ENCODE assay signal across 26 mouse cellular contexts in genomic region chr1:133520652-133521051, GRCm38 (mm10).
DNase-seq lines count a peak whose midpoint lies in the region; ATAC-seq and TF ChIP-seq lines count a peak whose summit lies in the region.
"Had no signal": no experiment of that assay in that cellular context is flagged by ENCODE, and none has a peak within 500 bp of the region (broad histone marks: within the 10 kb centered on the region; RNA-seq: fewer than 3 reads in every experiment).

No protein-coding gene starts in this region.

- no peak for TF ChIP-seq POLR2A in ES-Bruce4 (IDR thresholded peaks at IDR 0.05; ENCODE audit: insufficient read depth, low read length)

- no peak overlapping the region for H3K9ac ChIP-seq in heart, postnatal 0 days (replicated peaks; ENCODE audit: low read depth, low read length)
- 0 out of 2 replicates have a peak overlapping the region, but pooled peaks have one; percentile 25 for H3K9ac ChIP-seq in ES-Bruce4 (ENCODE audit: low read depth, poor library complexity, severe bottlenecking)
- H3K9ac ChIP-seq: forebrain, embryonic 13.5 days; hindbrain, embryonic 12.5 days; midbrain, embryonic 12.5 days; neural tube, embryonic 12.5 days had no signal

- H3K4me3 ChIP-seq in heart, embryonic 10.5 days: peak overlapping the region; percentile 13; the same call in 1 of the 2 replicates
- no peak overlapping the region for H3K4me3 ChIP-seq in heart, postnatal 0 days (ENCODE audit: low read depth, low read length)
- H3K4me3 ChIP-seq in ES-Bruce4 (ENCODE audit: low read depth, low read length): peak overlapping the region; percentile 25
- H3K4me3 ChIP-seq: forebrain, embryonic 13.5 days; hindbrain, embryonic 12.5 days; left cerebral cortex, adult 2 months; midbrain, embryonic 12.5 days; neural tube, embryonic 12.5 days had no signal

- WGBS in heart, embryonic 10.5 days: 26% methylated on average over 8 of the region's 8 CpGs
- 32% methylated on average over 8 of the region's 8 CpGs for WGBS in heart, postnatal 0 days

- no peaks in the 10 kb centered on the region for H3K36me3 ChIP-seq in heart, embryonic 10.5 days
- no peaks in the 10 kb centered on the region for H3K36me3 ChIP-seq in heart, postnatal 0 days (replicated peaks; ENCODE audit: control insufficient read depth, insufficient read depth, low read length)
- H3K36me3 ChIP-seq in ES-Bruce4 (ENCODE audit: control insufficient read depth, insufficient read depth, low read length, poor library complexity, severe bottlenecking): no peaks in the 10 kb centered on the region
- H3K36me3 ChIP-seq: hindbrain, embryonic 12.5 days; midbrain, embryonic 12.5 days; neural tube, embryonic 12.5 days had no signal

- TF ChIP-seq EP300 in heart, postnatal 0 days (IDR thresholded peaks at IDR 0.05; ENCODE audit: low read depth): no peak
- TF ChIP-seq EP300 in ES-Bruce4 (IDR thresholded peaks at IDR 0.05; ENCODE audit: insufficient read depth, low read depth, low read length): no peak

- ATAC-seq in heart, postnatal 0 days (ENCODE audit: insufficient read depth, low read depth): peak; percentile 81
- ATAC-seq: forebrain, embryonic 13.5 days had no signal

- H3K4me2 ChIP-seq in heart, postnatal 0 days (ENCODE audit: low read depth, low read length): no peak overlapping the region
- H3K4me2 ChIP-seq: forebrain, embryonic 13.5 days; hindbrain, embryonic 12.5 days; midbrain, embryonic 12.5 days; neural tube, embryonic 12.5 days had no signal

- TF ChIP-seq CTCF in heart, postnatal 0 days (IDR thresholded peaks at IDR 0.05; ENCODE audit: low read depth): no peak
- TF ChIP-seq CTCF in ES-Bruce4 (IDR thresholded peaks at IDR 0.05; ENCODE audit: low read depth, low read length): no peak

- H3K9me3 ChIP-seq in heart, embryonic 10.5 days: no peaks in the 10 kb centered on the region
- H3K9me3 ChIP-seq in heart, postnatal 0 days (replicated peaks; ENCODE audit: control insufficient read depth, low read length): no peaks in the 10 kb centered on the region
- peaks cover 2% of the 10 kb centered on the region; the same call in 1 of the 2 replicates for H3K9me3 ChIP-seq in ES-Bruce4 (replicated peaks; ENCODE audit: control insufficient read depth, insufficient read depth, low read length, poor library complexity, severe bottlenecking)
- H3K9me3 ChIP-seq: forebrain, embryonic 13.5 days; neural tube, embryonic 12.5 days had no signal

- H3K27me3 ChIP-seq in heart, embryonic 10.5 days (ENCODE audit: insufficient read depth, poor library complexity, severe bottlenecking): no peaks in the 10 kb centered on the region
- no peaks in the 10 kb centered on the region for H3K27me3 ChIP-seq in heart, postnatal 0 days (ENCODE audit: control insufficient read depth, insufficient read depth, low read length)
- H3K27me3 ChIP-seq in ES-Bruce4 (ENCODE audit: control insufficient read depth, insufficient read depth, low read length, poor library complexity, severe bottlenecking): no peaks in the 10 kb centered on the region
- H3K27me3 ChIP-seq: forebrain, embryonic 13.5 days; hindbrain, embryonic 12.5 days; midbrain, embryonic 12.5 days; neural tube, embryonic 12.5 days had no signal

- H3K27ac ChIP-seq in heart, embryonic 10.5 days: peak overlapping the region; percentile 82
- H3K27ac ChIP-seq in heart, postnatal 0 days (ENCODE audit: low read depth): no peak overlapping the region
- H3K27ac ChIP-seq in ES-Bruce4 (ENCODE audit: insufficient read depth, low read length): no peak overlapping the region
- H3K27ac ChIP-seq: forebrain, embryonic 13.5 days; hindbrain, embryonic 12.5 days; left cerebral cortex, adult 2 months; macrophage; midbrain, embryonic 12.5 days; neural tube, embryonic 12.5 days had no signal

- DNase-seq in heart, embryonic 10.5 days (ENCODE audit: low spot score): peak; percentile 85
- DNase-seq in heart, postnatal 14 days: no peak
- DNase-seq in heart, postnatal 0 days (ENCODE audit: low spot score): peak; percentile 42
- DNase-seq in heart, adult 8-10 months (ENCODE audit: low spot score): no peak
- DNase-seq in embryo, embryonic 11 days: peak; percentile 23
- DNase-seq in kidney, adult 11 months: no peak
- no peak for DNase-seq in urinary bladder, postnatal 14 days (ENCODE audit: low spot score)
- DNase-seq: adrenal gland, postnatal 25 days; cerebellum, adult 11 months; cerebellum, postnatal 10 days; gastrocnemius, postnatal 14 days; kidney, adult 8-10 months; kidney, postnatal 14 days; layer of hippocampus, adult 9-11 months; left cerebral cortex, postnatal 4 days; liver; lung, adult 18-20 months; right cerebral cortex, postnatal 4 days; thymus, adult 2 months had no signal

- intact Hi-C loops in heart, postnatal 14 days (cut with DNase I): no loop called here

- H3K4me1 ChIP-seq in heart, embryonic 10.5 days: peaks cover 17% of the 10 kb centered on the region
- peaks cover 8% of the 10 kb centered on the region; the same call in 1 of the 2 replicates for H3K4me1 ChIP-seq in heart, postnatal 0 days (ENCODE audit: control insufficient read depth, insufficient read depth)
- peaks cover 2% of the 10 kb centered on the region for H3K4me1 ChIP-seq in ES-Bruce4 (ENCODE audit: control insufficient read depth, insufficient read depth, low read length)
- H3K4me1 ChIP-seq: forebrain, embryonic 13.5 days; hindbrain, embryonic 12.5 days; midbrain, embryonic 12.5 days; neural tube, embryonic 12.5 days had no signal

Comparison
In these comparisons a context has a peak if more than half of its experiments do, and no peak if none do; other contexts are left out.
1. DNase-seq: peak in heart, embryonic 10.5 days (single experiment), heart, postnatal 0 days (single experiment) and embryo, embryonic 11 days (single experiment); none in heart, postnatal 14 days (0 of 2), heart, adult 8-10 months (single experiment), kidney, adult 11 months (single experiment) and urinary bladder, postnatal 14 days (single experiment).